Mouse (Mus musculus) 3T3-L1 (cell line): ENCODE measurements at regions not wholly inside any gene's neighbourhood (a gene's known extent, or its start where the extent isn't known, plus 50 kb on each side); places are given as distances from the start of the nearest gene placed in this dataset.
A peak's percentile ranks its signal among the peaks of the same experiment; 100 is the strongest.

Experiments
- DNase-seq: peaks from one replicate; pipeline ENCODE4 v3.0.0-alpha.2; 2015; ENCODE audit warnings: low read depth, low spot score

GRCm38 (mm10) chr2:137591551-137591950, 475.1 kb upstream of the Jag1 start:
- peak; percentile 50 for DNase-seq

GRCm38 (mm10) chr2:137581491-137581890, 465.0 kb upstream of the Jag1 start:
- peak; percentile 86 for DNase-seq

GRCm38 (mm10) chr2:137575750-137576149, 459.3 kb upstream of the Jag1 start:
- DNase-seq, result no peak

- peak; percentile 60 for DNase-seq
Measured at GRCm38 (mm10) chr2:137574845-137575449, 458.5 kb upstream of the Jag1 start.

GRCm38 (mm10) chr2:137571146-137571545, 454.7 kb upstream of the Jag1 start:
- DNase-seq, result peak; percentile 64

- peak; percentile 76 for DNase-seq
Measured at GRCm38 (mm10) chr2:137566619-137567018, 450.2 kb upstream of the Jag1 start.

GRCm38 (mm10) chr2:137564064-137564624, 447.7 kb upstream of the Jag1 start:
- no peak for DNase-seq

GRCm38 (mm10) chr2:137560366-137560765, 443.9 kb upstream of the Jag1 start:
- no peak for DNase-seq

- DNase-seq, result no peak
Measured at GRCm38 (mm10) chr2:137553871-137554270, 437.4 kb upstream of the Jag1 start.

- DNase-seq, result peak; percentile 13
Measured at GRCm38 (mm10) chr2:137536581-137536980, 420.1 kb upstream of the Jag1 start.

- DNase-seq, result peak; percentile 59
Measured at GRCm38 (mm10) chr2:137516271-137516670, 399.8 kb upstream of the Jag1 start.

GRCm38 (mm10) chr2:137515043-137515442, 398.6 kb upstream of the Jag1 start:
- DNase-seq, result no peak

- no peak for DNase-seq
Measured at GRCm38 (mm10) chr2:137513895-137514506, 397.6 kb upstream of the Jag1 start.

- DNase-seq, result peak; percentile 15
Measured at GRCm38 (mm10) chr2:137510671-137511235, 394.3 kb upstream of the Jag1 start.

- DNase-seq, result peak; percentile 70
Measured at GRCm38 (mm10) chr2:137501236-137501635, 384.8 kb upstream of the Jag1 start.

- no peak for DNase-seq
Measured at GRCm38 (mm10) chr2:137497616-137498015, 381.2 kb upstream of the Jag1 start.

- peak; percentile 99 for DNase-seq
Measured at GRCm38 (mm10) chr2:137493600-137493999, 377.2 kb upstream of the Jag1 start.

GRCm38 (mm10) chr2:137489181-137489682, 372.8 kb upstream of the Jag1 start:
- peak; percentile 83 for DNase-seq

- no peak for DNase-seq
Measured at GRCm38 (mm10) chr2:137468769-137469168, 352.3 kb upstream of the Jag1 start.

- DNase-seq, result no peak
Measured at GRCm38 (mm10) chr2:137457061-137457753, 340.8 kb upstream of the Jag1 start.

GRCm38 (mm10) chr2:137456436-137456835, 340.0 kb upstream of the Jag1 start:
- DNase-seq, result no peak

GRCm38 (mm10) chr2:137446919-137447318, 330.5 kb upstream of the Jag1 start:
- no peak for DNase-seq
